Mouse (Mus musculus): ENCODE measurements at regions not wholly inside any gene's neighbourhood (a gene's known extent, or its start where the extent isn't known, plus 50 kb on each side); places are given as distances from the start of the nearest gene placed in this dataset.

GRCm38 (mm10) chr6:13964013-13964412 is 92.7 kb upstream of the 2610001J05Rik start:
- TF ChIP-seq CTCF (conservative IDR thresholded peaks at IDR 0.05; ENCODE audit: insufficient read depth, insufficient read length, low read depth, low read length) (no peak), POLR2A (IDR thresholded peaks at IDR 0.05; ENCODE audit: low read depth, low read length) (no peak)

Data from kidney, adult 2 months (tissue).